Mouse (Mus musculus) mouse trophoblast stem cell (cell line): ENCODE results near the gene Cacna1c.
"Not testable (repeated sequence)": the region's sequence is repeated elsewhere in the genome, so short reads cannot be mapped to it uniquely, and the experiment has no call there.

Experiments
- in situ Hi-C, 2 experiments: fragments of 300-500 bp; cut with MseI, MboI; formaldehyde crosslinking; loops; 2 replicates in 1 of 2; 3 replicates in 1 of 2; pipeline ENCODE4 v1.15.1; 2025

The Cacna1c gene

DNA sequence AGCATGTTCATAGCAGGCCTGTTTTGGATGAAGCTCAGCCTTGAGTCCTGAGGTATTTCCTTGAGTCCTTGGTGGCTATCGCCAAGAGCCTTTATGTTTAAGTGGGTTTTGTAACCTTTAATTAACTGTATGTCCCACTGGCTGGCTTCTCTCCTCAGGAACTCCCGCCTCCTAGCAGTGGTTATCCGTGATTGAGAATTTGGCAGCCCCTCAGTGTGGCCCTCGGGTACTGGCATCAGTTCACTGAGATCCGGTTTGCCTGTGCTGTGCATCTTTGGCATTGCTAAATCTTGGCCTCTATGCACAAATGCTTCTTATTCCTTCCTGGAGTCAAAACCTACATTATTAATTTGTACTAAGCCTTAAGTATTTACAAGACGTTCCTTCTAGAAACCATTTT, 587.3 kb downstream of the Cacna1c start:
- in situ Hi-C loops: no loop called here

DNA sequence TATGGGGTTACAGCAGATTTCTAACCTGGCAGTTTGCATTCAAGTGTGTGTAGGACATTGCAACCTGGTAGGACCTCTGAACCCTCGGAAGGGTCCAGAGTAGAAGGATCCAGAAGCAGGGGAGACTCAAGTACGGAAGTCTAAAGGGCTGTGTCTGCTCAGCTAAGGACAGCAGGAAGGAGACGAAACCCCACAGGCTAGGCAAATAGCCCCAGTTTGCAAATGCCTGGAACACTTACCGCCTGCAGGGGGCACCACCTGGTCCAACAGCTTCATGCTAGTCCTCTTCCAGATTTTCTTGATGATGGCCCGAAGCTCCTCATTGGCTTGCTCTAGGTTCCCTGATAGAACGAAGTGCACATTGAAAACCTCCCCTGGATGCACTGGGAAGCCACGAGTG, 590.2 kb downstream of the Cacna1c start:
- in situ Hi-C loops: no loop called here

DNA sequence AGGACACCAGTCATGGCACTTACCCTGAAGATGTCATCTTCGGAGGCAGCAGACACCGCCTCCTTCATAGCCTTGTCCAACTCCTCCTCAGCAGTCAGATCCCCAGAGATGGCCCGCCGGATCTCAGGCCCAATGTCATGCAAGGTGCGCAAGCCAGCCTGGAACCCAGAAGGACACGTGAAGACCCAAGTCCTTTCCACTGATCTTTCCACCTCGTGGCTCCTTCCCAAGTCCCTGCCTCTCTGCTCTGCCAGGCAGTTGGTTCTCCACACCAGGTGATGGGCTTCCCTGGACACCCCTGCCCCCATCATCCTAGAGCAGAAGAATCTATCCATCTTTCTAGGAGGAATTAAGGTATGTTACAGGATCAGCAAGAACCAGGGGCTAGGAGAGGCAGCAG, 592.4 kb downstream of the Cacna1c start:
- in situ Hi-C loops: no loop called here

DNA sequence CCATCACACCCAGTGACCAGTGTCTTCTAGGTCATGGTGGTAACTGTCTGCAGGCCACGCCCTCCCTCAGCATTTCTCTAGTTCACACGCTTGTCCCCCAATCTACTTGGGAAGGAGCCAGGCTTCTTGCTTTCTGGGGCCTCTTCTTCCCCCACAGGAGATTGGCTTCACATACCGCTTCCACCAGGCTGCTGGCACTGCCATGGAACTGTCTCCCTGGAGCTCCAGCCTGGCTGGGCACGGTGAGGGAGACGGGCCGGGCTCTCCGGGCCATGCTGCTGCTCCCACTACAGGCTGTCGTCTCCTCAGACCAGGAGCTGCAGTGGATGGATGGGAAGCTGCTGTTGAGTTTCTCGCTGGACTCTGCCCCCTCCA, 600.5 kb downstream of the Cacna1c start:
- in situ Hi-C loops: no loop called here

DNA sequence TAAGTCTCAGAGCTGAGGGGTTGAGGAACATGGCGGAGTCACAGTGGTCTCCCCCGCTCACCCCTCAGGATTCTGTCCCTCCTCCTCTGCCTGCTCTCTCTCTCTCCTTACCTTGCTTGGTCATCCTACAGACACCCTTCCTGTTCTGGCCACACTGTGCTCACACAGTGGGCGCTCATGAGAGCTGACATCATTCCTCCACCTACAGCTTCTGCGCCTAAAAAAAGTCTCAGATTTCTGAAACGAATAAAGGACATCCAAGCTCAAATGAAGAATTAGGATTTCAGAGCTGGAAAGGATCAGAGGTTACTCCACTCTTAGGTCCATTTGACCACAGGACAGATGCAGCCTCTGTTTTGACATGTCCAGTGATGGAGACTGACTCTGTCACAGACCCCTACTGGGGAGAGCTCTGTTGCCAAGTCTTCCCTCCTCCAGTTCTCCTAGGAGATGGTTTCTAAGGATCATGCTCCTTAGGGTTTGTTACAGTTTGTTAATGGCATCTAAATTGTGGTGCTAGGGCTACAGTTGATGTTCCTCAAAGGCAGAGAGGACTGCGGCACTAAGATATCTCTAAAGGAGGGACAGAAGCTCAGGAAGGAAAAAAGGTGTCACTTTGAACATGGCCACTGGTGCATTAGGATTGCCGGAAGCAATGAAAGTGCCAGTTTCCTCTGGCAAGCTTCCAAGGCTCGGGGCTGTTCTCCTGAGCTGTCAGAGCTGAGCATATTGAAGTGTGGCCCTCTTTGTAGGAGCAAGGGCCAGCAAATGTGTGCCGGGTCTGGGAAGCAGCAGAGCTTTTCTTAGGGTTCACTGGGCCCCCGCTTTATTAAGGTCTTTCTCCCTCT, 601.2 kb downstream of the Cacna1c start:
- in situ Hi-C loops: no loop called here

DNA sequence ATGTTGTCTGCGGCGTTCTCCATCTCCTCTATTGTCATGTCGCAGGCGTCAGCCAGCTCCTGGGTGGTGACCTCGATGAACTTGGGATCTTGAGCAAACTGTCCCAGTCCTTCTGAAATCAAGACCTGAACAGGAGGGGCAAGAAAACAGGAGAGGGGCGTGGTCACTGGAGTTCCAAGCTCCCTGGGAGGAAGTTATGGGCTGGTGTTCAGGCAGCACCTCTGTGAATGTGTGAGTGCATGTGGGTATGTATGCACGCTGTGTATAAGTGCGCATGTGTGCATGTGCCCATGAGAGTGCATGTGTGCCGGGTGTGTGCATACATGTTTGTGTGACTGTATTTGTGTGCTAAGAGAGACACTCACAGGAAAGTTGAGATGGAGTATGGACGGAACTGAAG, 602.1 kb downstream of the Cacna1c start:
- in situ Hi-C loops: no loop called here

DNA sequence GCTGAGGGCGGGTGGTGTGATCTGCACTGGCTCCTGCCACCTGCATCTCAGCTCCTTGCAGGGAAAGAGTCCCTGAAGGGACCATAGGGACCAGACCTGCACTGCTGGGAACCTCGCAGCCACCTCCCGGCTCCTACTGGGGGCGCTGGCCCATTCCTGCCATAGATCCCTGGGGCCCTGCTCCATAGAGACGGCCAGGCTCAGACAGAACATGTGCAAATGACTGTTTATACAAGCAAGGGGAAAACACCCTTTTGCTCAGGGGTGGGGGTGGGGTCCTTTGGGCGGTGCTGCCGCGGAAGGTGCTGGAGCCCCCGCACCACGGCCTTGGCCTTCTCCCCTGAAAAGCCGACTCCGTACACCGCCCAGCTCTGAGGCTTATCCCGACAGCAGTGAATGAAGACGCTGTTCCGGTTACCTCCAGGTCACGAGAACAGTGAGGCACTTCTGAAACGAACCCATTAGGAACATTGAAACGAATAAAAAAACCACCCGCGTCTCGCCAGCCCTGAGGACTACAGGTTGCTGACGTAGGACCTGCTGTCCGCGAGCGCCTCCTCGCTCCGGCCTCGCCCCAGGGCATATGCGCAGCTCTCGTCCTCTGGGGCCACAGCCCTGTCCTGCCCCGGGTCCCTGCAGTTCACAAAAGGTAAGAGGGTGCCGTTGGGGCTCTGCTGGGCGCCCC, 602.7 kb downstream of the Cacna1c start:
- in situ Hi-C loops: no loop called here

DNA sequence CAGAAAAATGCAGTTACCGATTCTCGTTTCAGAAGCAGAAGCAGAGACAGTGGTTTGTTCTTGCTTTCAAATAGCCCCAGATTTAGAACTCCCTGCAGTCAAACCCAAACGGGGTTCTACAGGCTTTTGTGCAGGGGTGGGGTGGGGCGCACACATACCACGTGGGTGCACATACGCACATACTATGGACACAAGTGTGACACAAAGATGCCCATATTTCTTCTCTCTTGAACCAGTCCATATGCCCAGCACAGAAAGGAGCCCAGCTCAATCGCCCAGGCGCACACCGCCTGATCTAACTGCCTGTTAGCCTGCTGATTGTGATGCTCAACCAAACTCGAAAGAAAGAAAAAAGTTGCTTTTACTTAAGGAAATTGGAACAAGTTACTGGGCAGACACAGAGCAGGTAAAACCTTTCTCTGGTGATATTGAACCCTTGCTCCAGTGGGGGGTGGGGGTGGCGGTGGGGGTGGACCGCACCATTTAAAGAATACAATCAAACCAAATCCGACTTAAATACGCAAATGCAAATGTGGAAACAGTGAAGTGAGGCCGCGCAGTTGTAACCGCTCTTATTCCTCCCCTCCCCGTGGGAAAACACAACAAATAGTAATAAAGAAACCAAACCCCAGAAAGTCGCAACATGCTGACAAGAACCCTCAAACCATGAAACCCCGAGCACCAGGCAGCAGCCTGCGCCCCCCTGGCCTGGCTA, 603.4 kb downstream of the Cacna1c start:
- in situ Hi-C loops: no loop called here

DNA sequence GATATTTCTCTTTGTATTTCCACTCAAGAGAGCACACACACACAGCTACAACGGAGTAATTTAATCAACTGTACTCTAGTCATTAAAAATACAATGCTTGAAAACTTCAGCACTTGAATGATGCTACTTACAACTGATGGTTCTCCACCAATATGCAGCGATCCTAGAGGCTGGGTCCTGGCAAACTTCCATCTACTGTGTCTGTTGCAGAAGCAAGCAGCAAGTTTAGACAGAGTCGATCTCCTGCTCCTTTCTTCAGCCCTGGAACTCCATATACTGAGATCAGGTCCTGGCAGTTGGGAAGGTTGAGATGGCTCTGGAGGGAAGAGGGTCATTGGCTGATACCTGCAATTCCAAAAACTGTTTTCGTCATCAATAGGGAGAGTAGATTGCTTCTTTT, 617.5 kb downstream of the Cacna1c start:
- in situ Hi-C loops: not testable (repeated sequence)

DNA sequence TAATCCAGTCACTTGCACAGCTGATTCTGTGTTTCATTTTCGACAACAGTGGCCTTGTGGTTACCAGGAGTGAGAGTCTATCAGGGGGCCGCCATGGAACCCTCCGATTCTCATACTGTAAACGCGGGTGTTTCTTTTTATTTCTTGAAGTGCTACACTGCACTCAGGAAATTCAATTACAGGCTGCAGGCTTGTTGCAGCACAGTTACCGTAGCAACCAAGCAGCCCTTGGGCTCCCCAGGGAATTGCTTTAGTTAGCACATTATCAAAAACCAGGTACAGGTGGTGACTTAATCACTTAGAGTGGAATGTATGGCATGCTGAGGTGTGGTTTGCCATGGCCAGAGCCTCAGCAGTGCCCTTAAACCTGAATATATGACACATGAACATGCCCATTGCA, 621.9 kb downstream of the Cacna1c start:
- in situ Hi-C loops: no loop called here

DNA sequence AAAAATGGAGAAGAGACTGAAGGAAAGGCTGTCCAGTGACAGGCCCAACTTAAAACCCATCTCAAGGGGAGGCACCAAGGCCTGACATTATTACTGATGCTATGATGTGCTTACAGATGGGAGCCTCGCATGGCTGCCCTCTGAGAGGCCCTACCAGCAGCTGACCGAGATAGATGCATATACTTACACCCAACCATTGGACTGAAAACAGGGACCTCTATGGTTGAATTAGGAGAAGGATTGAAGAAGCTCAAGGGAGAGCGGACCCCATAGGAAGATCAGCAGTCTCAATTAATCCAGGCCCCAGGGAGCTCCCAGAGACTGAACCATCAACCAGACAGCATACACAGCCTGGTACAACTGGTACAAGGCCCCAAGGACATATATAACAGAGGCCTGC, 628.4 kb downstream of the Cacna1c start:
- in situ Hi-C loops: no loop called here

DNA sequence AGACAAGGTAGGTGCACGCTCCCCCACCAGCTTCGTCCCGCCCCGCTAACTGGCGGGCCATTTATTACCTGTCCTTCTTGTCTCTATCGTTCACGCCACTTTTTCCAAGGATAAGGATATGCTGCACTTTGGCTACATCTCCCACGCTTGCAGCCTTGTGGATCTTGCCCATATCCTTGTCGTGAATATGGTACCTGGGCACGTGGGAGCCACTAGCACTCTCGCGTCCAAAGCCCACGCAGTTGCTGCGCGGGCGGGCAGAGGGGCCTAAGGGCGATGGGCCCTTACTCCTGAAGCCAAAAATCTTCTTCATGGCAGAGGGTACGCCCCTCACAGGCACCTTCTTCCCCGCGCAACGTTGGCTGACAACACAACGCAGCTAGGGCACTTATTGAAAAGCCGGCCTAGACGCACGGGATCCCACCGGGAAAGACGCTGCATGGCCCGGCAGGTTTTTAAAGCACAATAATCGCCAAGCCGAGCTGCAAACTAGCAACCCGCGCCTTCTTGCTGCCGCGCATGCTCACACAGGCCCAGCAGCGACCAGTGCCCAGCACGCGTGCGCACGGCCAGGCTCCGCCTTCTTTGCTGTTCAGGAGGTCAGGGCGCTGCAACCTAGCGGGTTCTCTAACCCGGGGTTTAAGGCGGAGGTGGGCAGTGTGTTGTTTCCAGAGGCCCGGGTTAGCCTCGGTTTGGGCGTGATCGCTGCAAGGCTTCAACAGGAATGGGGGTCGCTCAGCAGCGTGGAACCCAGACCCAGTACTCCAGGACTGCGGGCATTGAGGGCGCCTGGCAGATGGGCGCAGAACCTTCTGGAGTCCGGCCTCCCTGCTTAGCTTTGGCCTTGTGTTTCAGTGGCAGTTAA, 634.2 kb downstream of the Cacna1c start, which contains the start of gene Ankrd26:
TSS of gene Ankrd26 (minus strand) at position 482 of the 865 bp plus-strand sequence.
- in situ Hi-C loops: no loop called here

DNA sequence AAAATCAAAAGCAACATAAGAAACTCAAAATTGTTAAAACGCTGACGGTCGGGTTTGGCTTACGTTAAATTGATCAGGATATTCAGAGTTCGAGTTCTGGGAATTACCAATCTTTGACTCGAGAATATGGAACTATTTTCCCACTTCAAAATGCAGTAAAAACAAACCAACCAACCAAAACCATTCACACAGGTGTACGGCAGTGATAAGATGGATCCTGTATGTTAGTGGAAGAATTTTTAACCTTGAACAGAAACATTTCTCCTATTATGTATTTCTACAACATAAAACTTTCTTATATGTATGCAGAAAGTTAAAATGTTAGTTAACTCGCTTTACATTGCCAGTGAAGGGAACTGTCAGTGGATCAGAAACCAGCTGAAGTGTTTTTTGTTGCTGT, 635.0 kb downstream of the Cacna1c start:
- in situ Hi-C loops: no loop called here

DNA sequence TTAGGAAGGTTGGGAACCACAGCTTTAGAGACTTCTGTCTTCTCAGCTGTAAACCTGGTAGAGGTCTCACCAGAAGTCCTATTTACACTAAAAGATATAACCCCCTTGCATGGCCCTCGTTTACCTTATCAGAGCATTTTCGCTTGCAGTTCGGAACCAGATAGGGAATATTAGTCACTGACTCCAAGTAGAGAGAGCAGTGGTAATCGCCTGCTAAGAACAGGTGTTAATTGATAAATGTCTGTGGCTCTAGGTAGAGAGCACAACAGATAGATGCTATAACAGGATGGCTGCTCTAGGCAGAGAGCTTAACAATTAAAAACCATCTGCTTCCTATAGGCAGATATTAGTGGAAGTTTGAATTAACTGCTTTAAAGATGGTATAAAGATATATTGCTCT, 657.6 kb downstream of the Cacna1c start:
- in situ Hi-C loops: no loop called here
